Mouse (Mus musculus) right cerebral cortex, postnatal 10 days (tissue): ENCODE measurements around the gene Grpel1.

Experiments used
- DNase-seq, 2 experiments: peaks; one replicate each; pipeline ENCODE4 v3.0.0; 2021; ENCODE audit warnings: low spot score in 2 of 2

The Grpel1 gene

DNA sequence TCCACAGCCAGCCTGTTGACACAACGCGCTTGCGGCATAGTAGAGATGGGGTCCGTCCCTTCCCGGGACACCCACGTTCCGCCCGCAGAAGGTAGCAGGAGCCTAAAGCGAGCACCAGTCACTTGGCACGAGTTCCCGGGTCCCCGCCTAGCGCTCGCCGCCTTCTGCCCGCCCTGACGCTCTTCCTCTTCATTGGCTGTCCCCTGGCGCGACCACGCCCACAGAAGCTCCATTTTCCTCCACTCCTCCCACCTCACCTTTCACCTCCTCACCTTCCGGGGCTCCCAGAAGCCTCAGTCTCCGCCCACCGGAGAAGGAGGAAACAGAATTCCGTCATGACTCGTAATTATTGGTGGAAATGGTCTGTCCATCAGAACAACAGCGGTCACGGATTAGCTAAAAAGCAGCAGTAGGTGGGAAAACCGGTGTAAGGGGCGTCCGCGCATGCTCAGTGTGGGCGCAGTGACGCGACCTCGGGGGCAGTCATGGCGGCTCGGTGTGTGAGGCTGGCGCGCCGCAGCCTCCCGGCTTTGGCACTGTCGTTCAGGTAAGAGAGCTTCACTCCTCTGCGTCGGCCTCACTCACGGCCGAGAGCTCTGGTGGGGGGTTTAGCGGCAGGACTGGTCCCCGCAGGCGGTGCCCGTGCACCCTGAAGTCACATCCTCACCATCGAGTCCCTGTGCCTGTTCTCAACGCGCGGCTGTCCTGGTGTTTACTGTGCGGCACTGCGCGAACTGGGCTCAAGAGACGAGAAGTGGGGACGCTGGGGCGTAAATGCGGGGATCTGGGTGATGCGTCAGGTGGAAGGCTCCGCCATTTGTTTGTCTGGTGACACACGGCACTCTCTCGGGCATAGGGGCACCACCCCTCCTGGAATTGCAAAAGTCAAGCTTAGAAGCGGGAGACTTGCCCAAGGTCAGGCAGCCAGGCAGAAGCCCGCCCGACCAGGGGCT is at the start of gene Grpel1:
Gene Grpel1 (plus strand): TSS at position 290 of the 953 bp plus-strand sequence.
- DNase-seq, result peak; percentile 99

DNA sequence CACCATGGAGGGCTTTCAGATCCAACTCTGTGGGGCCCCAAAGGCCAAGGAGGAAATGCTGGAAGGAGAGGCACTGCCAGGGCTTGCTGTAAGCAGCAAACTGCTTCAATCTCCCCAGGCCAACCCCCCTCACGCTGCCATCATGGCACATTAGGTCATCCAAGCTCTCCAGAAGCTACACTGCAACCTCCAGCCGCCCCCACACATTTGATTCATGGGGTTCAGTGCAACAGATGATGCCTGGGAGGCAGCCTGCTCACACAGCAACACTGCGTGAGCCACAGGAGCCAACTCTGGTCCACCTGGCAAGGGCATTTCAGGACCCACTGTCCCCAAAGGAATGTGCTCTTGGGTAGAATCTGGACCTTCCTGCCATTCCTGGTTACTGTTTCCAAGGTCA is 44.9 kb upstream of the Grpel1 start:
- no peak for DNase-seq

DNA sequence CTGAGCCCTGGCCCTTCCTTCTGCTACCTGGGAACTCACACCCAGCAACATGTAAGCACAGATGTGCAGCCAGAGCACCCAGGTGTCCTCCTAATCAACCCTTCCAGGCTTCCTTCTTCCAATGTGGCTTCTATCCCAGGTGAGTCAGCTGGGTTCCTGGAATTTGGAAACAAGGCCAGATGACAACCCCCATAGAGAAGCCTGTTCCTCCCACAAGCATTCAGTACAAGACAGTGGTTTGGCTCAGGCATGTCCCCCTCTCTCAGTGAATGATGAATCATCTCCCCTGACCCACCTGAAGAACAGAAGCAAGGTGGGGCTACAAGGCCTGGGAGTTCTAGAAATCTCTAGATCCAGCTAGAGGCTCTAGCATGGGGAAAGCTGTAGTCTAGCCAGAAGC is 42.1 kb upstream of the Grpel1 start:
- DNase-seq, result no peak

DNA sequence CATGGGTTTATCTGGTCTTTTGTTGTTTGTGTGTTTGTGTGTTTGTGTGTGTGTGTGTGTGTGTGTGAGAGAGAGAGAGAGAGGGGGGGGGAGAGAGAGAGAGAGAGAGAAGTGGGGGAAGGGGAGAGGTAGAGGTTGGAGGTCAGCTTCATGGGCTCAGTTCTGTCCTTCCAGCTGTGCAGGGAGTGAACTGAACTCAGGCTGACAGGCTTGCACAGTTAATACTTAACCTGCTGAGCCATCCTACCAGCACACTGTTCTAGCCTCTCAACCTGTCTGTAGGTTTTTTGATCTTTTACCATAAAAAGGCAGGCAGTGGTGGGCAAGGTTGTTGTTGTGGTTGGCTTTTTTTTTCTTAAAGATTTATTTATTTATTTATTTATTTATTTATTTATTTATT is 40.1 kb upstream of the Grpel1 start:
- DNase-seq, result no peak

DNA sequence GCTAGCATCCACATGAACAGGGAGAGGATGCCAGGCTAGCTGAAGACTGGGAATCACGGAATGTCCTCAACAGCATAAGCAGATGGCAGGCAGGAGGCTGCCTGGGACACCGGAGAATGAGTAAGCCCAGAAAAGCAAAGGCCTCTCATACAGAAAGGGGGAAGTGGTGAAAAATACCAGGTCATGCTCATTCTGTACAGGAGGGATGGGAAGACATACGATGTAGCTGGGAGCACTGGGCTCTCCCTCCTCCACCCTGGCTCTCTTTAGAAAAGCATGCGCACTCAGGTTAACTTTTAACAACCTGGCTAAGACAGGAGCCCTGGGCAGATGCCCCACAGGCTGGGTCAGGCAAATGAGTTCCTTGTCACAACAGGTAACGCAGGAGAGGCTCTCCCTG is 38.4 kb upstream of the Grpel1 start:
- DNase-seq, result peak; percentile 60 to 68

DNA sequence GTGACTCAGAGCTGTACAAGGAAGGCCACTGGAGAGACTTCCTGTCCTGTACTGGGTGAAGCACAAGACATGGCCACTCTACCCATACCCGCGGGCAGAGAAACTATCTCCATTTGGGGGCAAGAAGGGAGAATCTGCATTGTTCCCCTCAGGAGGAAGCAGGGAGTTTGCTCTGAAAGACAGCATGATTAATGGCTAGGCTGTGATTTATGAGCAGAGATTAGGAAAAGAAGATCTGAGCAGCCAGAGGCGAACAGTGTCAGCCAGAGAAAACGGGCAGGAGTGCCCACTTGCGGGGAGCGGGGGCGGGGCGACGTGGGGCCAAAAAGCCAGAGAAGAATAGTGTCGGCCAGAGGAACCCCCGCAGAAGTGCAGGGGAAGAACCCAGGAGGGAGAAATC is 37.0 kb upstream of the Grpel1 start:
- no peak for DNase-seq

DNA sequence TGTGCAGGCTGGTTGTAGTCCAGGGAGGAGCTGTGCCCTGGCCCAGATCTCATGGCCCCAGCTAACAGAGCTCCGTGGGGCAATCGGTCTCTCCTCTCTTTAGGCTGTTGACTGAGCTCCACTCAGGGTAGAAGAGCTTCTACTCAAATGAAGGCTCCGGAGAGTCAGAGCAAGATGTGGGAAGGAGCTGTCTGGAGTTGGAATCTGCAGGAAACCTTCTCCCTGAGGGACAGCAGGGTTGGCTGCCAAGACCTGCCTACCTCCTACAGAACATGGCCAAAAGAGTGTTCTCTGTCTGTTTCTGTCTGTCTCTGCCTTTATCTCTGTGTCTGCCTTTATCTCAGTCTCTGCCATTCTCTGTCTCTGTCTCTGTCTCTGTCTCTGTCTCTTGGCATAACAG is 35.2 kb upstream of the Grpel1 start:
- no peak for DNase-seq

DNA sequence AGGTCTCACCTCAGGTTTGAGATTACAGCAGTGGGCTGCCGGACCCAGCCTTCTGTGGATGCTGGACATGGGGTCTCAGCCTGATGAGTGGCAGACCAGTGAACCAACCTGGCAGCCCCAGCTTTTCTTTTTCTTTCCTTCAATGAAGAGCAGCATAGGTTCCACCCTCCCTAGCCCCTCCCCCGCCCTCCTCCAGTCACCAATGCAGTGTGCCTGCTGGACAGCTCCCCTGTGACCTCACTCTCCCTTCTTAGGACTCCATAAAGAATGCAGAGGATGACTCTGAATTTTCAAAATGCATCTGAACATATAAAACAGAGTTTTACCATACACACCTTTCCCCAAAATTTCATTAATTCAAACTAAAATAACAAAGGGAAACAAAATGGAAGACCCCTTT is 33.1 kb upstream of the Grpel1 start:
- DNase-seq, result no peak

DNA sequence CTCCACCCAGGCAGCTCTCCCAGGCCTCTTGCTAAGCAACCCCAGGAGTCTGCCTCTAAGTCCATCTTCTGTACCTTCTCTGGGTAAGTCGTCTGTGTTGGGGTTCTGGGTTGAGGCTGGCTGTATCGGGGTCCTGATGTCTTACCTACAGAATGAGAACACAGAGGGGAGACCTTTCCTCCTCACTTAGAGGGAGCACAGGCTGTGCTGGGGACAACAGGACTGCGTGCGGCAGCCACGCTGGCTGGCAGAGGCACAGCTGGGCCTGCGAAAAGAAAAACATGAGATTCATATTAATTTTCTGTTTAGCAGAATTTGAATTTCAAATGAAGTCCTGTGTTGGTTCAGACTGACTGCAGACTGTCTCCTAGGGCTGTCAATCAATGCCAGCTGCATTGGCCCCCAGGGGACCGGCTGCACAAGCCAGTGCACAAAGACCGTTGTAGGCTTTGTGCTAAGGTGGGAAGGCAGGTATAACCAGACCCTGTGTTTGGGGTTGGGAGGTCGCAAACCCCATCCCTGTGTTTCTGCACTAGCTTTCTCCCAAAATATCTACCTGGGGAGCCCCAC is 30.3 kb upstream of the Grpel1 start:
- DNase-seq, result no peak

DNA sequence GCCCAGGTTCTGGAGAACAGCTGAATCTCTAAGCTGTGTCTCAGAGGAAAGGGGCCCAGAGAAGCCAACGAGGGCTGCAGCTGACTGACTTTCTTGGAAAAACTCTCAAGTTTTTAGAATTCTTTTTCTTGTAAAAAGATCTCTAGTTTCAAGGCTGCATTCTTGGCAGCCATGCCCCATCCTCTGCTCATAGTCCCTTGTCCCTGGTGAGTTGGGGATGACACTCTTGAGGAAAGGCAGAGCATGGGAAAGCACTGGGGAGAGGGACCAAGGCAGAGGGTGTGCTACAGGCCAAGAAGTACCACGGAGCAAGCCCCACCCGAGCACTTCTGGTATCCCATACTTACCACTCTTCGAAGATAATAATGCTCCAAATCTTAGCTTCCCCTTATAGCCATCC is 27.9 kb upstream of the Grpel1 start:
- DNase-seq, result no peak

DNA sequence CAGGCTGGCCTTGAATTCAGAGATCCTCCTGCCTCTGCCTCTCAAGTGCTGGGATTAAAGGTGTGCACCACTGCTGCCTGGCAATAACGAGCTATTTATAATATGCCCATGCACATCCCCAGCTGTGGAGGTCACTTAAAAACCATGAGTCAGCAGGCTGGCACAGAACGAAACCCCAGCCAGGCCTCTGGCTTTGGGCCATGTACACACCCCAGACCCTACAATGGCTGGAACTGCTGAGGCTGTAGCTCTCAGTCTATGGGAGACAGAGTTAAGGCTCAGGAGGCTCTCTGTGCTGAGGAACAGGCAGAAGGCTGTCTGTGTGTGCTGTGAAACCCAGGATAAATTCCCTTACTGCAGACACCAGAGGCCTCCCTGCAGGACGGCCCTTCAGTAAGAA is 24.1 kb upstream of the Grpel1 start:
- no peak for DNase-seq

DNA sequence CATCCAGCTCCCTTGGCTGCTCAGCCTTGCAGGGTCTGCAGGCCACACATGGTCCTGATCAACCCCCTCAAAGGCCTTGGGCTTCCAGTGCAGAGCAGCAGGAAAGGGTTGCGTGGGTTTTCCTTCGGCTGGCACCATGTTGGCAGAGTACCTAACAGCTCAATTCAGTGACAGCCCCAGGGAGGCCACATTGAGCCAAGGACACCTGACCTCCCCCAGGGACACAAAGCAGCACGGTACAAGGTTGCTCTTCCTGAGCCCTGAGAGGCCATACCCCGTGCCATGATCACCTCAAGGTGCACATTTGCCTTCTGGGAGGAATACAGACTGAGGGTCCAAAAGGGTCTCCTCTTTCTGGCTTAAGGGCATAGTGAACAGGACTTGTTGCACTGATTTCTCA is 20.2 kb upstream of the Grpel1 start:
- no peak for DNase-seq

DNA sequence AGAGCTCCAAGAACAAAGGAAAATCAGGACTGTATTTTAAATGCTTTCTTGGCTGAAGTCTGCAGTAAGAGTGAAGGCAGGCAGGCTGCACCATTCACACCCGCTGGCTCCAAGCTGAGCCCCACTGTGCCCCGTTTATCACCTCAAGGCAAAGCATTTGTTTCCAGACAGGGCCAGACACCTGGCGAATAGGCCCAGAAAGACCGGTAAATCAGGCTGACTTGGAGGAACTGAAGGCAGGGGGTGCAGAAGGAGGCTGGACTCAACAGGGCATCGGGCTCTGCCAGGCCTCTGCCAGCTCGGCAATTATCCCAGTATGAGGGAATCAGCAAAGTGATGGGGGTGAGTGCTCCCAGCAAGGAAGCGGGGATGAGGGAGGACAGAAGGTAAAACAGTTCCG is 19.8 kb upstream of the Grpel1 start:
- DNase-seq, result no peak

DNA sequence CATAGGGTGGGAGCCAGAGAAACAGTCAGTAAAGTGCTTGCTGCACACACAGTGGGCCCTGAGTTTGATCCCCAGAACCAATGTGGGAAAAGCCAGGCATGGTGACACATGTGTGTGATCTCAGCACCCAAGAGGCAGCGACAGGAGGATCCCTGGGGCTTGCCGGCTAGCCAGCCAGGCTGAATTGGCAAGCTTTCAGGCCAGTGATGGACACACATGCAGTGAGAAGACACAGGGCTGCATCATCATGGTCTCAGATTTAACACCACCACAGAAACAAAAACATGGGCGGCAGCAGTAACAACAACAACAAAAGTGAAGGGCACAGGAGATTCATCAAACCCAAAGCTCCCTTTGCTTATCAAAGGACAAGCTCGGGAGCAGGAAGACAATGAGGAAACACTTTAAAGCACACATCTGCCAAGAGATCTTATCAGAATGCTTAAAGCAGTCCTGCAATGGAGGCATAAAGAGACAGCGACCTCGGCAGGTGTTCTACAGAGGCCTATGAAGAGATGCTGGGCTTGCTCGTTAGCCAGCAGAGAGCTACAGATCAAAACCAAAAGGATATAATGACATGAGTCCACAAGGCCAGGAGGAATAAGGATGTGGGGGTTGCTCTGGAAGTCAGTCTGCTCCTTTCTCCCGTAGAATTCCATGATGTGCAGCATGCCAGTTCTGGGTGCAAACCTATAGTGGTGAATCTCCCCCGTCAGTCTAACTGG is 18.5 kb upstream of the Grpel1 start:
- no peak for DNase-seq

DNA sequence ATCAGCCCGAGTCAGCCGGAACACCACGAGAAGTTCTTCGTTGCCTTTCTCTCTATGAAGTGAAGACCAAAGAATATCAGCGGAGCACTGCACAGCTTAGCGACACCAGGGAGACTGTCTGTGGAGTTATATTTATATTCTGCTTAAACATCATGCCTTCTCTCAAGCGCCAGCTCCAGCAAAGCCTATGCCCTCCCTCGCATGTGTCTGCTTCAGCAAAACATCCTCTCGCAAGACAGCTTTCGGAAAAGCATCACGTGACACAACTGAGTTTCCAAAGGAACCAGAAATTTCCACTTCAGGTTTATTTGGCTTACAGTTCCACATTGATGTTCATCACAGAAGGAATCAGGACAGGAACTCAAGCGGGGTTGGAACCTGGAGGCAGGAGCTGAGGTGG is 16.9 kb upstream of the Grpel1 start:
- no peak for DNase-seq

DNA sequence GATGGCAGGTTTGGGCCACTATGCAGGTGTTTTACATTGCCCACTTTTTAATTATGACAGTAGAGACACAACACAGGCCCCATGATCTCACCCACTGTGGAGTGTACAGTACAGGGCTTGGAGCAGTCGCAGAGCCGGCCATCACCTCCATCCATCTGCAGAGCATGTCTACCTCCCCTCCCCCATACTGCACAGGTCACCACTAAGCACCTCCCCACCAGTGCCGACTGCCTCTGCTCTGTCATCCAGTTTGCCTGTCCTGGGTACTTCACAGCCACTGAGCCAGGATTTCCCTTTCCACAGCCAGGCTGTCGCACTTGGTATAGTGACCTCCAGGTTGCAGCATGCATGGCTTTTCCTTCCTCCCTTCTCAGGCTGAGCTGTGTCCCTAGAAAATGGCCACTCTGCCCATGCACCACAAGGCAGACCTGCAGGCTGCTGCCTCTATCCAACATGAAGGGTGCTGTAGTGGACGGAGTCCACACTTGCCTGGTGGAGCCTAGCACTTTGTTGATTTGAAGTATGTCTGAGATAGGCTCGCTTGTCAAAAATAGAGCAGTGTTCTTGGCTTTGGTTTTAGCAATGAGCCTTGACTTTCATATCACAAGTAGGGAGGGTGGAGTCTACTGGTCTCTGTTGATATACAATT is 15.0 kb upstream of the Grpel1 start:
- no peak for DNase-seq

DNA sequence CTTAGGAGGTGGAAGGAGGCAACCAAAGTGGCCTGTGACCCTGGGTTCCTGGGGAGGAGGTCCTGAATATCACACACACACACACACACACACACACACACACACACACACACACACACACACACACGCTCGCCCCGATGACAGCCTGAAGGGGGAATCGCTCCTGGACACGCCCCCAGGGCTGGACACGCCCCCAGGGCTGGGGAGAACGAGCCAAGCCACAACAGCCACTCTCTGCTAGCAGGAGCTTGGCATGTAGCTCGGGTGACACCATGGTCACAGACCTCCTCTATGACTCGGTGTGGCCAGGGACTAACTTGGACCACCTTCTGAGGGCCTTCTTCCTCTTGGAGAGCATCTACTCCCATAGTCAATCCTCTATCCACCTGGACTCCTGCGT is 13.7 kb upstream of the Grpel1 start:
- no peak for DNase-seq

DNA sequence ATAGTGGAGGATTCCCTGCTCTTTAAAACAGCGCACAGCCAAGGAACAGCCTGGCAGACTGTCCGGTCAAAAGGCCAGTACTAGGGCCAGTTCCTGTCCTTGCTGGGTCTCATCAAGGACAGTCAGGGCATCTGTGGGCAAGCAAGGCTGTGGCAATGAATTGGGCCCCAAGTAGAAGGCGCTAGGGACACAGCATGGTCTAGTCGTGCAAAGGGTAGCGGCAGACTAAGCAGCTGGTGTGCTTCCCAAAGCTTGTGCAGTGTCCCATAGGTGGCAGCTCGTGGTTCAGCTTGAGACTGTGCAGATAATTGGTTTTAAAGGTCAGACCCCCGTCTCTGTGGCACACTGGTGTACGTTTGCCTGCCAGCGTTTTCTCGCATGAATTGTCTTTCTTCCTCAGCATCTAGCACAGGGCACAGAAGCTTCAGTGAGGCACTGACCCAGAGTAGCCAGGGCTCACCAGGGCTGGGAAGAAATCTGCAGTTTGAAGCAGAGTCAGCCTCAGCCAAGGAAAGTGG is 12.9 kb upstream of the Grpel1 start:
- DNase-seq, result no peak

DNA sequence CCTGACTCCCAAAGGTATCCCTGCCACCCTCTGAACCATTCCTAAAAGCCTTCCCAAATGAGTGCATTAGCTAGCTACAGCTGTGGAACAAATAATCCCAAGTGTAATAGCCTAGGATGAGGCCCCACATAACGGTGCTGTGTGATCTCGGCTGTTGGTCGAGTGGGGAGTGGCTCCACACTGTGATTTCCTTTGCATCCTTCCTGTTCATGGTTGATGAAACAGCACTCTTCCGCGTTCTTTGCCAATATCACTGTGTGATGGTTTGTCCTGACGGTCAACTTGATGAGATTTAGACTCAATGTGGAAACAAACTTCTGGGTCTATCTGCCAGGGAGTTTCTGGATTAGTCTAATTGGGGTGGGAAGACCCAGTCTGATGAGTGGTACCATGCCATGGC is 12.0 kb upstream of the Grpel1 start:
- DNase-seq, result no peak

DNA sequence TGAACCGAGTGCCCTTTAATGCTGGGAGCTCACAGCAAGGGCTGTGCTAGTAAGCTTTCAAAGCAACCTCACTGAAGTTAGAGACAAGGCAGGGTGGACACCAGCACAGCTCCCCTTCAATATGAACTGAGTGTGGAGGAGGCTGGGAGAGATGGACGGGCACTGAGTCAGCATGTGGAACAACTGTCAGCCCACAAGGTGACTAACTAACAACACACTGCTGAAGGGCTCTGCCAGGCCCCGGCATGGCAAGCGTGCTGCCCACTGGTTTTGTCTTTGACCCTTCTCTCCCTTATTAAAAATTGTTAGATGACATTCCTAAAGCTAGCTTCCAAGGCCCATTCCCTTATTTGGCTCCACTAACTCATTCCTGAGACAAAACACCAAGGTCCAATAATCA is 7.1 kb upstream of the Grpel1 start:
- DNase-seq, result no peak

DNA sequence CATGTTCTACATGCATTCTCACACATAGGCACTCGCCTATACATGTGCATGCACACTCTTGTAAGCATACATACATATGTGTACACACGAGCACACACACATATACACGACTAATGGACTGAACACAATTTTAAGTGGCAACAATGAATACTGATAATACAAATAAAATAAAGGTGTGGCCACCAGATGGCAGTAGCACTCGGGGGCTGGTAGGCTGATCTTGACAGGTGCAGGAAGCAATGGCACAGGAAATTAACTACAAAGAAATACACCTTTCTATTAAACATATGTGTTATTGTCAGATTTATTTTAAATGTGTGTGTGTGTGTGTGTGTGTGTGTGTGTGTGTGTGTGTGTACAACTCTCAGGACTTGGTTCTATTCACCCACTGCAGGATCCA is 5.9 kb upstream of the Grpel1 start:
- DNase-seq, result no peak

DNA sequence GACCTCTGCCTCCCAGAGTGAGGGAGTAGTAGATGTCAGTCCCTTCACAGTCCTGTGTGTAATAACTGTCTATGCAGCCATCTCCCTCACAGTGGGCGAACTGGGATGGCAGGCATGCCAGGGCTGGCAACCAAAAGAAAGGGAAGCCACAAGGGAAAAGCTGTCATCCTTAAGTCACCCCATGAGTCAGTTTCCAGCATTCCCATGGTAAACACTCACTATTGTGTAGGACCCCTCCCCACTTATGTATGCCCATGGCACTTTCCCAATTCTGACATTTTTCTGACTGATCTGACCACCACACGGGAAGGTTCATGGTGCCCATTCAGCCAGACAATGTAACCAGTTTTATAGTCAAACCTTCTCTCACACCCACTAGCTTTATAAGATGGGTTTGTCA is 4.1 kb upstream of the Grpel1 start:
- DNase-seq, result no peak
